Mouse (Mus musculus): Measurements from ENCODE around the gene Hivep3.

Gene Hivep3

DNA sequence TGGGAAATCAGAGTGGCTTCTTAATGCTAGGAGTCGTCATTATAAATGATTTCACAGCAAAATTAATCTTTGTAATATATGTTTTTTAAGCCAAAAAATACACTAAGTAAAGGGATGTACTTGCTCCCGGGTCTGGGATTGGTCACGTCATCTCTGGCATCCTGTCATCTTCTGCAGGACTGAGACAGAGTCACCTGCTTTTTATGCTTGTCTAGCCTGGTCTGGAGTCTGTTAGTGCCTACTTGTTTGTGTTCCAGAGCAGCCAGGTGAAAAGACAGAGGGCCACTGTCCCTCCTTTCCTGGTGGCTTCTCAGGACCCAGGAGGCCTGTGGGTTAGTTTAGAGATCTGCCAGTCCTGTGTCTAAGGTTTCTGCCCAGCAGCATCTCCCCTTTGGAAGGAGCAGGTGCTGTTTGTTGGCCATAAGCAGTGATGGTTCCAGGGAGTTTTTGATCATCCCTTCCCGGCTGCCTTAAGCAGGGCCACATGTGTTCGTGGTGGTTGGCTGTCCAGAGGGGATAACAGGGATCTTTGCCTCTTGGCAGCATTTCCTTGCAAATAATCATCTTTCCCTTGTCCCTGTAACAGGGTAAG lies 245.8 kb downstream of the Hivep3 start:
- in situ Hi-C loops (cut with MboI; ENCODE audit: low pct_unique_long_range_greater_than_20kb in 1 of 2, low sequenced_read_pairs in 2 of 2, unreplicated experiment in 1 of 2), result no loop called here

DNA sequence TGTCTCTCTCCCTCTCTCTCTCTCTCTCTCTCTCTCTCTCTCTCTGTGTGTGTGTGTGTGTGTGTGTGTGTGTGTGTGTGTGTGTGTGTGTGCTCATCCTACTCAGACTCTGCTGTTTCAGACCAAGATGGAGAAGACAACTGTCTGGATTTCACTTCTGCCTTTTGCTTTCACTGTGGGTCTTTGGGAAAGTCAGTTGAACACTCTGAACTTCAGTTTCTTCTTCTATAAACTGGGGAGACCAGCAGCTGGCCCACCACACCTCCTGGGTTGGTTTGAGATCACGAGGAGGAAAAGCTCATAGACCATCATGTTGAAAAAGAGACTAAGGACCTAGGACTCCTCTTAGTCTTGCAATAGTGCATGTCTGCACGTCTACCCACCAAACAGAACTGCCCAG lies 246.3 kb downstream of the Hivep3 start:
- in situ Hi-C loops (cut with MboI; ENCODE audit: low pct_unique_long_range_greater_than_20kb in 1 of 2, low sequenced_read_pairs in 2 of 2, unreplicated experiment in 1 of 2), result no loop called here

GRCm38 (mm10) chr4:119981047-119981720 lies 247.6 kb downstream of the Hivep3 start:
- in situ Hi-C loops (cut with MboI; ENCODE audit: low pct_unique_long_range_greater_than_20kb in 1 of 2, low sequenced_read_pairs in 2 of 2, unreplicated experiment in 1 of 2), result no loop called here

GRCm38 (mm10) chr4:119986065-119986464 lies 252.5 kb downstream of the Hivep3 start:
- in situ Hi-C loops (cut with MboI; ENCODE audit: low pct_unique_long_range_greater_than_20kb in 1 of 2, low sequenced_read_pairs in 2 of 2, unreplicated experiment in 1 of 2), result no loop called here

DNA sequence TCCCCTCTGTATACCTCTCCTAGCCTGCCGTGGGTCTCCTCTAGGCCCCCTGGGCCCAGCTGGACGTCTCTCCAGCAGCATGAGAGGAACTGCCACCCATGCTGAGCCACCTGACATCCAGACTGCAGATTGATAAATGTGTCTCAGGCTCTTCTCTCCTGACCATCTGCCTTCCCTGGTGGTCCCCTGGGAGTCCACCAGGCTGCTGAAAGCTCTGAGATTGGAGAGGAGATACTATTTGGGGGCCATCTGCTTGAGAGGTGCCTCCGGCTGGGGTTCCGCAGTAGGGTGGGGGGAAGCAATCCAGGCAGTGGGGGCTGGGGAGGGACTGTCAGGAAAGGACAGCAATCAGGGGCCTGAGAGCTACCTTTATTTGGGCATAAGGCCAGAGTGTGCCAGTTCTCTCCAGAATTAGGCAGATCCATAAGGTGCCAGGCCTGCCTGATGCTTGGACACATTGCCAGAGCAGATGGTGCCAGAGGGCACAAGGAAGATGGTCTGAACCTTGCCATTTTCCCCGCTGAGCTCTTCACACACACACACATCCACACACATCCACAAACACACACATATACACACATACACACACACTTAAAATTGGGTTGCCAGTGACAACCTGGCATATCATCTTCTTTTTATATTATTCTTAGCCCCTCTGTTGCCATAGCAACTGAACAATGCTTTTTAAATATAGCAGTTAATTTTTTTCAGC lies 253.2 kb downstream of the Hivep3 start:
- in situ Hi-C loops (cut with MboI; ENCODE audit: low pct_unique_long_range_greater_than_20kb in 1 of 2, low sequenced_read_pairs in 2 of 2, unreplicated experiment in 1 of 2), result no loop called here

DNA sequence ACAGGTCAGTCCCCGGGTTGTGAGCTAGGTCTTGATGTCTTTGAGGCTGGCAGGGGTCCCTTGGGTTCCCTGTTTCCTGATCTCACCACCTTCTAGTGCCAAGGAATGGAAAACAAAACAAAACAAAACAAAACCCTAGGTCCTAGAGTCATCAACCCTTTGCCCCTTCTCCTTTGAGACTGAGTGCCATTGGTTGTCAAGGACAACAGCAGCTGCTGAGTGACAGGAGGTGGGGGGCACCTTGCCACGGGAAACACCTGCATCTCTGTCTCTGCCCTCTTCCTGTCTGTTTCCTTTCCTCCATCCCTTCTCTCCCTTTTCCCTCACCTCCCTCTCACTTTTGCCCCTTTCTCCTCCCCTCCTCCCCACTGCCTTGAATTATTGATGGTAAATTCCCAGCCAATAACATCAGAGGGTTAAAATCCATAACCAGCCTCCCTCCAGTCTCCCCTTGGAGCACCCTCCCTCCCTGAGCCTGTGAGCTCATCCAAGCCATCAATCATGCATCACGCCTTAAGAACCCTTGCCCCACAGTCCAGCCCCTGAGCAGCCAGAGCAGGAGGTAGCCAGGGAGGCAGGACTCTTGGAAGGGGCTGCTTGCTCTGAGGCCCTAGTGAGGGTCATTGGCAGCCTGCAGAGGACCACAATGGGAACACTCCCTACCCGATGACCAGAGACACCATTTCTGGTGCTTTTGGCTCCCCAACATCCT lies 253.9 kb downstream of the Hivep3 start:
- in situ Hi-C loops (cut with MboI; ENCODE audit: low pct_unique_long_range_greater_than_20kb in 1 of 2, low sequenced_read_pairs in 2 of 2, unreplicated experiment in 1 of 2), result no loop called here

- in situ Hi-C loops (cut with MboI; ENCODE audit: low pct_unique_long_range_greater_than_20kb in 1 of 2, low sequenced_read_pairs in 2 of 2, unreplicated experiment in 1 of 2), result no loop called here
Observed at GRCm38 (mm10) chr4:119989031-119989693, 255.6 kb downstream of the Hivep3 start.

DNA sequence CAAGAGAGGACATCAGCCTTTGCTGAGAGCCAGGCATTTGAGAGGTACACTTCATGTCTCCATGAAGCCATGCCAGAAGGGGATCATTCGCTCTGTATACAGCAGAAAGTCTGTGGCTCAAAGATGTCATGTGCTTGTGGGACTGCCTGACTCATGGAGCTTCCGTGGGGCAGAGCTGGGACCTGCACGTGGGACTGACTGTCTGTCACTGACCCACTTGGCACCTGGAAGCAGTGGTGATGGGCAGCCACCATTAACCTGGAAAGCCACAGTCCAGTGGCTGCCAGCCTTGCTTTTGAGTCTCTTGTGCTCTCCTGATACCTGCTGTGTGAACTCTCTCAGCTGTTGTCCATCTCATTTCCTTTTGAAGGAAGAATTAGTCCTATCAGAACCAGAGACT lies 256.8 kb downstream of the Hivep3 start:
- in situ Hi-C loops (cut with MboI; ENCODE audit: low pct_unique_long_range_greater_than_20kb in 1 of 2, low sequenced_read_pairs in 2 of 2, unreplicated experiment in 1 of 2), result no loop called here

DNA sequence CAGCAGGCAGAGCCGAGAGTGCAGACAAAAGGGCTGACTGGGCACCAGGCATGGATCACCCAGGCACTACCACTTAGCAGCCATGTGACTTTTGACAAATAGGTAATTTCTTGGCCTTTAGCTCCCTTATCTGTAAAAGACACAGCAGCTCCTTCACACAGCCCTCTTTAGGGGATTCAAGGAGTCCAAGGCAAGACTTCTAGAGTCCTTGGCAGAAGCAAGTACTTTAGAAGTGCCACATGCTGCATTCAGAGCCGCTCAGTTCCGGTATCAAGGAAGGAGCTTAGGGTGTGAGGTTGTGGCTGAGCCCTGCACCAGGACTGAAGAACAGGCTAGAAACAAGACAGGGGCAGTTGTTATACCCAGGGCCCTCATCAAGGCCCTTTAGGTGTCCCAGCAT lies 257.3 kb downstream of the Hivep3 start:
- in situ Hi-C loops (cut with MboI; ENCODE audit: low pct_unique_long_range_greater_than_20kb in 1 of 2, low sequenced_read_pairs in 2 of 2, unreplicated experiment in 1 of 2), result no loop called here

DNA sequence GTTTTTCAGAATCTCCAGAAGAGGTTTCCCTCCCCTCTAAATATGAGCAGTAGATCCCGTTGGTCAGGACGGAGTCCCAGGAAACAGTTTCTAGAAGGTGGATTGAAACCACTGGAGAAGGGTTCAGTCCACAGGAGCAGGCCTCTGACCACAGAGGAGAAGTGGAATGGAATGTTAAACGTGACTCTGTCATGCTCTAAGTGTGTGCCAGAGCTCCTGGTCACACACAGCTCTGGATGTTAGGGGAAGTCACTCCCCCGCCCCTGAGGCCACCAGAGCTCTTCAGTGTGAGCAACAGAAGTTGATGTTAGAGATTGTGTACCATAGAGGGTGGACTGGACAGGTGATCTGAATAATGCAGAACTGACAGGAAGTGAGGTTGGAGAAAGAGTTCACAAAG lies 258.2 kb downstream of the Hivep3 start:
- in situ Hi-C loops (cut with MboI; ENCODE audit: low pct_unique_long_range_greater_than_20kb in 1 of 2, low sequenced_read_pairs in 2 of 2, unreplicated experiment in 1 of 2), result no loop called here

- in situ Hi-C loops (cut with MboI; ENCODE audit: low pct_unique_long_range_greater_than_20kb in 1 of 2, low sequenced_read_pairs in 2 of 2, unreplicated experiment in 1 of 2), result no loop called here
Observed at GRCm38 (mm10) chr4:119996377-119996776, 262.8 kb downstream of the Hivep3 start.

- in situ Hi-C loops (cut with MboI; ENCODE audit: low pct_unique_long_range_greater_than_20kb in 1 of 2, low sequenced_read_pairs in 2 of 2, unreplicated experiment in 1 of 2), result no loop called here
Observed at GRCm38 (mm10) chr4:119997351-119997750, 263.8 kb downstream of the Hivep3 start.

GRCm38 (mm10) chr4:119998911-119999310 lies 265.3 kb downstream of the Hivep3 start:
- in situ Hi-C loops (cut with MboI; ENCODE audit: low pct_unique_long_range_greater_than_20kb in 1 of 2, low sequenced_read_pairs in 2 of 2, unreplicated experiment in 1 of 2), result no loop called here

- in situ Hi-C loops (cut with MboI; ENCODE audit: low pct_unique_long_range_greater_than_20kb in 1 of 2, low sequenced_read_pairs in 2 of 2, unreplicated experiment in 1 of 2), result no loop called here
Observed at GRCm38 (mm10) chr4:120000881-120001280, 267.3 kb downstream of the Hivep3 start.

DNA sequence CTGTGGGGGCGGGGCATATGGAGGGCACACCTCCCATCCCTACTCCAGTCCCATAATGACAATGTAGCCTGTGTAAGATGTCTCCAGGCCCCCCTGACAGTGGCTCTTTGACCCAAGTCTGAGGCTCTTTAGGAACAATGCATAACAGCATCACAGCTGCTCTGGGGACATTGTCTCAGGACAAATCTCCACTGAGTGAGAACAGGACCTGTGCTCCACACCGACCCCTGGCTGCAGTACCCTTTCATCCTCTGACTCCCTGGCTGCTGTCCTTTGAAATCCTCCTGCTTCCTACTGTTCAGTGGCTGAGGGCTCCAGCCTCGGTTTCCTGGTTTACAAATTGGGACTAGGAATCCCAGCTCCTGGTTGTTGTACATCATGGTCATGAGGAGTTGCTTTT lies 269.4 kb downstream of the Hivep3 start:
- in situ Hi-C loops (cut with MboI; ENCODE audit: low pct_unique_long_range_greater_than_20kb in 1 of 2, low sequenced_read_pairs in 2 of 2, unreplicated experiment in 1 of 2), result no loop called here

DNA sequence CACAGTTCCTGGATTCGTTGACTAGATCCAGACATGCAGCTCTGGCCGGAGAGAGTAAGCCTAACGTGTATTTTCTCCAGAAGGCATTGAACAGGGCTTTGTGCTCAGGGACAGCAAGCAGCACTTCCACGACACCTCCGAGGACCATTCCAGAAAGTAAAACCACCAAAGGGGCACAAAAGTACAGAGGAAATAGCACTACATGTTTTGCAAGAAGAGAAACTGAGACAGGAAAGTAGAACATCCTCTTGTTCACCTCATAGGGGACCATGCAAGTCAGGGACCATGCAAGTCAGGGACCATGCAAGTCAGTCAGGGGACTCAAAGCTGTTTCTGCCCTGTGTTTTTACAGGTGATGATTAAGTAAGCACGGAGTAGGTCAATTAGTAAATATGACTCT lies 272.5 kb downstream of the Hivep3 start:
- in situ Hi-C loops (cut with MboI; ENCODE audit: low pct_unique_long_range_greater_than_20kb in 1 of 2, low sequenced_read_pairs in 2 of 2, unreplicated experiment in 1 of 2), result no loop called here

DNA sequence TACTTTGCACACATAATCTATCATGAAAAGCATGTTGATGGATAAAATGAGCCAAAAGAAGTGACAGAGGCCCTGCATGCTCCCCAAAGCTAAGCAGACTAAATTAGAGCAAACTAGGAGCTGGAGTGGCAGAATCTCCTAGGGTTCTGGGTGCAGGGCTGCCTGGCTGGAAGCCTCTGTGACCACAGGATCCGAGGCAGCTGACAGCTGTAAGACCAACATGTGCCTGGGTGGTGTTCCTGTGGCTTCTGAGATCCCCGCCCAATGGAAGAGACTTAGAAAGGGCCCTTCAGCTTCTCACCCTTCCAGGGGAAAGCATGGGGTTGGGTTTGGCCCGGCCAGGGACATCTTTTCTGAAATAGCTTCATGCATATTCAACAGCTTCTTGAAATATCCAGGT lies 274.3 kb downstream of the Hivep3 start:
- in situ Hi-C loops (cut with MboI; ENCODE audit: low pct_unique_long_range_greater_than_20kb in 1 of 2, low sequenced_read_pairs in 2 of 2, unreplicated experiment in 1 of 2), result no loop called here

- in situ Hi-C loops (cut with MboI; ENCODE audit: low pct_unique_long_range_greater_than_20kb in 1 of 2, low sequenced_read_pairs in 2 of 2, unreplicated experiment in 1 of 2), result no loop called here
Observed at GRCm38 (mm10) chr4:120009151-120009550, 275.6 kb downstream of the Hivep3 start.

- in situ Hi-C loops (cut with MboI; ENCODE audit: low pct_unique_long_range_greater_than_20kb in 1 of 2, low sequenced_read_pairs in 2 of 2, unreplicated experiment in 1 of 2), result no loop called here
Observed at GRCm38 (mm10) chr4:120011788-120012187, 278.2 kb downstream of the Hivep3 start.

Measured in mouse embryonic stem cell (cell line).